Mouse (Mus musculus) stomach, postnatal 0 days (tissue): Measurements from ENCODE around the gene Mrto4.

Experiments used
- CTCF ChIP-seq: IDR thresholded peaks from 2 replicates; pipeline ENCODE4 v1.5.1; 2016; ENCODE audit warnings: antibody characterized with exemption, low read depth, mild to moderate bottlenecking, moderate library complexity
- EP300 ChIP-seq: optimal IDR thresholded peaks from 2 replicates; pipeline ENCODE3; 2016; ENCODE audit warnings: antibody characterized with exemption

DNA sequence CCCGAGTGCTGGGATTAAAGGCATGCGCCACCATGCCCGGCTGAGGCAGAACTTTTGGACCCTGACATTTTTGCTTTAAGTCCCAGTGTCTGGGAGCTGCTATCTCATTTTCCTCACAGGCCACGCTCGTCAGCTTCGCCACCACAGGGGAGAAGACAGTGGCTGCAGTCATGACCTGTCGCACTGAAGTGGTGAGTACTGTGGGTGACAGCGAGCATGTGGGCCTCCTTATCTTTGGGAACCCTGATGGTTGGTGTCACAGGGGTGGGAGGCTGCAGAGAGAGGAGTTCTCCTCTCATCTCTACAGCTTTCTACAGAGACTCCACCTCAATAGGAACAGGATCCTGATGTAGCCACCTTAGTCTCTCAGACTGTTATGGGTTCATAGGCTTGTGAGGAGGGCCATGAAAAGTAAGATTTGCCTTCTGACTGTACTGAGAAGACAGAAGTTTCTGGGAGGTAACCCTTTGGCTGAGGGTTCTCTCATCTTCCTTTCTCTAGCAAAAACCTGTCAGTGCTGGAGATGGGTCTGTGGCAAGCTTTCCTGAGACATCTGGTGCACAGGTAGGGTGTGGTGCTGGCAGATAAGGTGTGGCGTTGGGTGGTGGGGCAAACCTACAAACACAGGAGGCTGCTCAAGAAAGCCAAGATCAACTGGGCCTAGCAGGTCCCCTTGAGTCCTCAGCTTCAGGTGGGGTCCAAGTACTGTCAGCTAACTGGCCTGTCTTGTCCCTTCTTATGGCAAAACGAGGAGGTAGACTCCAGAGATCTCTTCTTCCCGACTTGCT is 8.6 kb upstream of the Mrto4 start:
- TF ChIP-seq EP300 = no peak
- no peak for TF ChIP-seq CTCF
